Mouse (Mus musculus) erythroblast, adult 5-6 weeks (primary cell): ENCODE results near the gene Ramp2. TPM values are rescaled to one million over a fixed set of nuclear protein-coding genes. Genes with fewer than 3 reads are reported as not detected.

ENCODE experiments used
- ATAC-seq: replicated peaks from 2 replicates; pipeline ENCODE4 v1.8.0; 2016; ENCODE audit warnings: moderate number of reproducible peaks, mild to moderate bottlenecking, moderate TSS enrichment, inconsistent platforms; ENCODE audit not compliant: poor library complexity, low FRiP score, severe bottlenecking
- total RNA-seq, 2 experiments: library from RNA; stranded (forward) in 1 of 2; stranded (reverse) in 1 of 2; fragments of 150-400 nt in 1 of 2; fragments of 200-764, 138-1000 nt in 1 of 2; gene quantifications; 2 replicates each; pipeline versions ENCODE4 v1.2.3 to v1.2.4; 2015 to 2017; ENCODE audit warnings: low replicate concordance in 2 of 2

Ramp2 gene
- total RNA-seq, 2 experiments from 2014 or later: not detected

GRCm38 (mm10) chr11:101233240-101233639 lies 12.6 kb upstream of the Ramp2 start:
- no peak for ATAC-seq

GRCm38 (mm10) chr11:101234124-101234523 lies 11.7 kb upstream of the Ramp2 start:
- ATAC-seq: no peak

GRCm38 (mm10) chr11:101235429-101235828 lies 10.4 kb upstream of the Ramp2 start:
- ATAC-seq: no peak

- no peak for ATAC-seq
Observed at GRCm38 (mm10) chr11:101236782-101237181, 9.0 kb upstream of the Ramp2 start.

- no peak for ATAC-seq
Observed at GRCm38 (mm10) chr11:101238071-101238647, 7.7 kb upstream of the Ramp2 start.

GRCm38 (mm10) chr11:101245071-101245470 lies 757 bp upstream of the Ramp2 start:
- ATAC-seq: no peak

- no peak for ATAC-seq
Observed at GRCm38 (mm10) chr11:101246702-101247012, 829 bp downstream of the Ramp2 start.

- ATAC-seq: no peak
Observed at GRCm38 (mm10) chr11:101247521-101248030, 1.7 kb downstream of the Ramp2 start.

- 0 out of 2 replicates have a peak, but pooled peaks have one; percentile 50 for ATAC-seq
Observed at GRCm38 (mm10) chr11:101248258-101248994, 2.6 kb downstream of the Ramp2 start.

- no peak for ATAC-seq
Observed at GRCm38 (mm10) chr11:101251031-101251430, 5.2 kb downstream of the Ramp2 start.

- peak; percentile 44 for ATAC-seq
Observed at GRCm38 (mm10) chr11:101252941-101253340, 7.1 kb downstream of the Ramp2 start.

GRCm38 (mm10) chr11:101253613-101254389 lies 8.0 kb downstream of the Ramp2 start, which contains the start of gene Vps25:
Vps25 (plus strand) TSS chr11:101253707.
- ATAC-seq: peak; percentile 93

- no peak for ATAC-seq
Observed at GRCm38 (mm10) chr11:101255826-101256775, 10.3 kb downstream of the Ramp2 start.

- peak; percentile 31; the same call in 1 of the 2 replicates for ATAC-seq
Observed at GRCm38 (mm10) chr11:101259261-101259712, 13.5 kb downstream of the Ramp2 start.

- peak; percentile 89 for ATAC-seq
Observed at GRCm38 (mm10) chr11:101259948-101260825, 14.4 kb downstream of the Ramp2 start, which contains the start of gene Wnk4. Wnk4 (plus strand) TSS chr11:101260567.

- peak; percentile 8; the same call in 1 of the 2 replicates for ATAC-seq
Observed at GRCm38 (mm10) chr11:101260826-101261380, 15.1 kb downstream of the Ramp2 start.

GRCm38 (mm10) chr11:101262272-101262967 lies 16.6 kb downstream of the Ramp2 start:
- ATAC-seq: no peak
